Mouse (Mus musculus) limb, embryonic 13.5 days (tissue): ENCODE measurements around the gene Tchp. TPM values are rescaled to one million over a fixed set of nuclear protein-coding genes. Genes with fewer than 3 reads are reported as not detected.

Source experiments
- microRNA-seq: library from miRNA; unstranded; fragments of <30 nt; microRNA quantifications from one replicate; pipeline ENCODE4, GENCODE M21; 2016
- polyA plus RNA-seq: library from polyadenylated mRNA; unstranded; fragments of >200 nt; fragmentation: Nextera tagmentation; extraction: Ambion mirVana; gene quantifications from 2 replicates; pipeline ENCODE4 v1.2.1, GENCODE M21; 2015

Gene Tchp
- polyA plus RNA-seq, 1 experiment from 2014 or later: 19.4 TPM

Small RNA genes within 50 kb of the gene (microRNA-seq; reads per million reads assigned to microRNA genes)
- not detected for gene Mir7028

Other genes starting within 250 kb of the Tchp start
- 0.69 and 0.72 TPM in 2 replicates for gene Fam222a, start 139.7 kb upstream of the Tchp start, polyA plus RNA-seq
- 8.4 and 11.8 TPM in 2 replicates for gene Trpv4, start 49.3 kb upstream of the Tchp start, polyA plus RNA-seq
- gene Gltp, start 16.8 kb upstream of the Tchp start, polyA plus RNA-seq: 95.1 and 97.0 TPM in 2 replicates
- gene Ankrd13a, start 66.9 kb downstream of the Tchp start, polyA plus RNA-seq: 38.6 and 40.2 TPM in 2 replicates
- 46.9 and 52.5 TPM in 2 replicates for gene Git2, start 67.8 kb downstream of the Tchp start, polyA plus RNA-seq
- 93.9 and 98.0 TPM in 2 replicates for gene 1500011B03Rik, start 115.7 kb downstream of the Tchp start, polyA plus RNA-seq
- gene 4930519G04Rik, start 145.9 kb downstream of the Tchp start, polyA plus RNA-seq: not detected in 2 replicates
- gene Gm9936, start 150.9 kb downstream of the Tchp start, polyA plus RNA-seq: 0.24 and 0.28 TPM in 2 replicates
- 1.3 and 2.3 TPM in 2 replicates for gene Oasl2, start 189.2 kb downstream of the Tchp start, polyA plus RNA-seq
- 0.49 and 0.62 TPM in 2 replicates for gene Oasl1, start 215.5 kb downstream of the Tchp start, polyA plus RNA-seq
- gene 2210016L21Rik, start 234.4 kb downstream of the Tchp start, polyA plus RNA-seq: 73.3 and 73.9 TPM in 2 replicates